Mouse (Mus musculus) kidney, adult 2 months (tissue): Measurements from ENCODE around the gene Marcks.

ENCODE experiments used
- CTCF ChIP-seq: fragments of 200-500 bp; conservative IDR thresholded peaks from 2 replicates; pipeline ENCODE4 v1.5.1; 2011; ENCODE audit warnings: low read depth, mild to moderate bottlenecking, control low read depth, low read length, moderate library complexity, mixed read lengths; ENCODE audit not compliant: insufficient read depth, insufficient read length
- POLR2A ChIP-seq: fragments of 200-500 bp; IDR thresholded peaks from one replicate; pipeline ENCODE4 v1.6.1; 2011; ENCODE audit warnings: low read depth, low read length, control low read depth

DNA sequence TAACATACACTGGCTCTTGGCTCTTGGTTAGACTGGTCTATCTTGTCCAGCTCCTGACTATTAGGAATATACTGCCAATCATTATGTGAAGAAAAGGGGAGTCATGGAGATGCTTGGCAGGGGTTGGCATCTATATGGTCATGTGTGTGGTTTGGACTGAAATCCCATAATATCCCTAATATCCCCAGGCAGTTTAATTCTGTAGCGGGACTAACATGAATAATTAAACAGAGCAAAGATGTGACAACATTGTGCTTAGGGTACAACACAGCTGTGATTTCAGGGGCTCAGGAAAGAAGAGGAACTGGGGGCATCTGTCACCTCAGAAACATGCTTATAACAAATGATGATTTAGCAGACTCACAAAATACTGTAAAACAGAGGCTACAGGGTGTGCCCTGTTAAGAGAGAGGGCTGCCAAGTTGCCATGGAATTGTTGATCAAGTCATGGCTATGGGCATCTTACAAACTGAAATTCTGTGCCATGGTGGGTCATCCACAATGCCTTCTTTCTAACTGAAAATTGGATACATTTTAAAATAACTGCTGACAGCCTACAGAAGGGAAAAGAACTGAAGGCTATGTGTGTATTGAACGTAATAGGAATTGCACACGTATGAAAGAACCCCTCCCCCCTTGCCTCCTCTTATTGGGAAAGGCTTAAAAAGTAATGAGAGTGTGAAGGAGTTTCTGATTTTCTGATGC is 33.1 kb upstream of the Marcks start:
- TF ChIP-seq POLR2A (no peak), CTCF (no peak)
